Mouse (Mus musculus): Measurements from ENCODE around the gene Tmem132b. TPM values are rescaled to one million over a fixed set of nuclear protein-coding genes. Genes with fewer than 3 reads are reported as not detected.
A peak's percentile ranks its signal among the peaks of the same experiment; 100 is the strongest.

The Tmem132b gene
- polyA plus RNA-seq, 1 experiment from 2014 or later = 0.42 TPM

GRCm38 (mm10) chr5:125692538-125692937 lies 161.0 kb downstream of the Tmem132b start:
- Histone ChIP-seq H3K4me3 (ENCODE audit: low read depth, low read length) (no peak overlapping the region), H3K36me3 (ENCODE audit: control insufficient read depth, insufficient read depth, low read length) (no peaks in the 10 kb centered on the region), H3K4me2 (no peak overlapping the region), H3K27me3 (ENCODE audit: control insufficient read depth, insufficient read depth, low read length) (no peaks in the 10 kb centered on the region), H3K9ac (ENCODE audit: low read length) (no peak overlapping the region), H3K27ac (ENCODE audit: low read depth, low read length) (no peak overlapping the region), H3K4me1 (ENCODE audit: control insufficient read depth, insufficient read depth, low read length) (no peaks in the 10 kb centered on the region), H3K9me3 (ENCODE audit: control insufficient read depth, low read length) (no peaks in the 10 kb centered on the region)
- WGBS = 66% methylated on average over 10 of the region's 10 CpGs
- no peak for DNase-seq (ENCODE audit: low spot score, missing footprints)
- ATAC-seq (ENCODE audit: low FRiP score) = no peak

- 91% methylated on average over 3 of the region's 3 CpGs for WGBS
Observed at GRCm38 (mm10) chr5:125699395-125699794, 167.8 kb downstream of the Tmem132b start.

DNA sequence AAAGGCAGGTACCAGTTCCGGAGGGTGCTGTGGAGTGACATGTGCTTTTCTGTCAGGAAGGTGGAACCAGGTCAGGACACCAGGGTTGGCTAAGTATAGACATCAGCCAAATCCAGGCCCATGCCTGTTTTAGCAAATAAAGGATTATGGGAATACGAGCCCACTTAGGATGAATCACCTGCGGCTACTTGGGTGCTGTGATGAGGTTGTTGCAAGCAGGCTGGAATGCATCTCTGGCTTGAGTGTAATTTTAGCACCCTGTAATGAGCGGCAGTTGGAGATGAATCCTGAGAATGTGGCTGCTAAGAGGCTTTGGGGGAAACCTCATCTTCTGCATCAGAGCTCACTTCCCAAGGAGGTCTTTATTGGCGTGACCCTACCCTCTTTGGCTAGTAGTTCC lies 168.7 kb downstream of the Tmem132b start:
- 91% methylated on average over 5 of the region's 5 CpGs for WGBS
- no peak for ATAC-seq (ENCODE audit: low FRiP score)

More at GRCm38 (mm10) chr5:125699395-125699794, 167.8 kb downstream of the Tmem132b start:
- Histone ChIP-seq H3K9me3 (ENCODE audit: control insufficient read depth, low read length) (no peaks in the 10 kb centered on the region), H3K27me3 (ENCODE audit: control insufficient read depth, insufficient read depth, low read length) (no peaks in the 10 kb centered on the region), H3K4me2 (no peak overlapping the region), H3K4me1 (ENCODE audit: control insufficient read depth, insufficient read depth, low read length) (no peaks in the 10 kb centered on the region), H3K9ac (ENCODE audit: low read length) (no peak overlapping the region), H3K27ac (ENCODE audit: low read depth, low read length) (no peak overlapping the region), H3K4me3 (ENCODE audit: low read depth, low read length) (no peak overlapping the region), H3K36me3 (ENCODE audit: control insufficient read depth, insufficient read depth, low read length) (no peaks in the 10 kb centered on the region)
- no peak for ATAC-seq (ENCODE audit: low FRiP score)
- no peak for DNase-seq (ENCODE audit: low spot score, missing footprints)

GRCm38 (mm10) chr5:125705379-125705778 lies 173.8 kb downstream of the Tmem132b start:
- 67% methylated on average over 8 of the region's 8 CpGs for WGBS
- Histone ChIP-seq H3K27ac (ENCODE audit: low read depth, low read length) (no peak overlapping the region), H3K4me2 (no peak overlapping the region), H3K9ac (ENCODE audit: low read length) (no peak overlapping the region), H3K4me1 (ENCODE audit: control insufficient read depth, insufficient read depth, low read length) (no peaks in the 10 kb centered on the region), H3K9me3 (ENCODE audit: control insufficient read depth, low read length) (no peaks in the 10 kb centered on the region), H3K27me3 (ENCODE audit: control insufficient read depth, insufficient read depth, low read length) (no peaks in the 10 kb centered on the region), H3K4me3 (ENCODE audit: low read depth, low read length) (no peak overlapping the region), H3K36me3 (ENCODE audit: control insufficient read depth, insufficient read depth, low read length) (no peaks in the 10 kb centered on the region)
- DNase-seq (ENCODE audit: low spot score, missing footprints) = peak; percentile 39
- no peak for ATAC-seq (ENCODE audit: low FRiP score)

More for the DNA sequence above, 168.7 kb downstream of the Tmem132b start:
- no peak overlapping the region for H3K4me2 ChIP-seq
- H3K27me3 ChIP-seq (ENCODE audit: control insufficient read depth, insufficient read depth, low read length) = no peaks in the 10 kb centered on the region
- DNase-seq (ENCODE audit: low spot score, missing footprints) = no peak
- H3K27ac ChIP-seq (ENCODE audit: low read depth, low read length) = no peak overlapping the region
- H3K9ac ChIP-seq (ENCODE audit: low read length) = no peak overlapping the region
- no peaks in the 10 kb centered on the region for H3K9me3 ChIP-seq (ENCODE audit: control insufficient read depth, low read length)
- no peaks in the 10 kb centered on the region for H3K4me1 ChIP-seq (ENCODE audit: control insufficient read depth, insufficient read depth, low read length)
- H3K4me3 ChIP-seq (ENCODE audit: low read depth, low read length) = no peak overlapping the region
- H3K36me3 ChIP-seq (ENCODE audit: control insufficient read depth, insufficient read depth, low read length) = no peaks in the 10 kb centered on the region

- H3K9ac ChIP-seq (ENCODE audit: low read length) = no peak overlapping the region
- no peaks in the 10 kb centered on the region for H3K27me3 ChIP-seq (ENCODE audit: control insufficient read depth, insufficient read depth, low read length)
- ATAC-seq (ENCODE audit: low FRiP score) (no peak), DNase-seq (ENCODE audit: low spot score, missing footprints) (peak; percentile 86)
- H3K4me1 ChIP-seq (ENCODE audit: control insufficient read depth, insufficient read depth, low read length) = no peaks in the 10 kb centered on the region
- no peak overlapping the region for H3K27ac ChIP-seq (ENCODE audit: low read depth, low read length)
- no peaks in the 10 kb centered on the region for H3K9me3 ChIP-seq (ENCODE audit: control insufficient read depth, low read length)
- 2% methylated on average over 3 of the region's 3 CpGs for WGBS
- no peak overlapping the region for H3K4me3 ChIP-seq (ENCODE audit: low read depth, low read length)
- H3K36me3 ChIP-seq (ENCODE audit: control insufficient read depth, insufficient read depth, low read length) = no peaks in the 10 kb centered on the region
- no peak overlapping the region for H3K4me2 ChIP-seq
Observed at GRCm38 (mm10) chr5:125709160-125709559, 177.6 kb downstream of the Tmem132b start.

DNA sequence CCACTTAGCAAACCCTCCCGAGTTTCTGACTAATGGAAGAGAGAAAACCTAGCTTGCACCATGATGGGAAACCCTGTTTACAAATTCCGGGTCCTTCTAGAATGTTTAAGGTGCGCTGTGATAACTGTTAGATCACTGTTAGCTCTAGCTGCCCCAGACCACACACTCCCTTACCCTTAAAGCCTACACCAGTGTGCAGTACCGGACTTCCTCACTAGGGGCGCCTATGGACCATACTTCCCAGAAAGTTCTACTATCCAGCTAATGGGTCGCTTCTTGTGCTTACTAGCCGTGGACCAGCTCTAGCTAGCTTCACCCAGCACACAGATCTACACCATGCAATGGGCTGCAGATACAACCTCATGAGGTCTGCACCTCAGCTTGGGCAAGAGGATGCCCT lies 195.2 kb downstream of the Tmem132b start:
- Histone ChIP-seq H3K27ac (ENCODE audit: low read depth, low read length) (no peak overlapping the region), H3K36me3 (ENCODE audit: control insufficient read depth, insufficient read depth, low read length) (no peaks in the 10 kb centered on the region), H3K9ac (ENCODE audit: low read length) (no peak overlapping the region), H3K4me3 (ENCODE audit: low read depth, low read length) (no peak overlapping the region), H3K4me1 (ENCODE audit: control insufficient read depth, insufficient read depth, low read length) (no peaks in the 10 kb centered on the region), H3K4me2 (no peak overlapping the region), H3K27me3 (ENCODE audit: control insufficient read depth, insufficient read depth, low read length) (no peaks in the 10 kb centered on the region), H3K9me3 (ENCODE audit: control insufficient read depth, low read length) (no peaks in the 10 kb centered on the region)
- WGBS = 88% methylated on average over 7 of the region's 7 CpGs
- no peak for DNase-seq (ENCODE audit: low spot score, missing footprints)
- ATAC-seq (ENCODE audit: low FRiP score) = no peak

GRCm38 (mm10) chr5:125727436-125727835 lies 195.9 kb downstream of the Tmem132b start:
- H3K4me2 ChIP-seq = no peak overlapping the region
- no peaks in the 10 kb centered on the region for H3K36me3 ChIP-seq (ENCODE audit: control insufficient read depth, insufficient read depth, low read length)
- no peaks in the 10 kb centered on the region for H3K4me1 ChIP-seq (ENCODE audit: control insufficient read depth, insufficient read depth, low read length)
- no peak overlapping the region for H3K4me3 ChIP-seq (ENCODE audit: low read depth, low read length)
- 83% methylated on average over 5 of the region's 5 CpGs for WGBS
- ATAC-seq (ENCODE audit: low FRiP score) = no peak
- no peaks in the 10 kb centered on the region for H3K27me3 ChIP-seq (ENCODE audit: control insufficient read depth, insufficient read depth, low read length)
- no peak overlapping the region for H3K9ac ChIP-seq (ENCODE audit: low read length)
- no peak overlapping the region for H3K27ac ChIP-seq (ENCODE audit: low read depth, low read length)
- H3K9me3 ChIP-seq (ENCODE audit: control insufficient read depth, low read length) = no peaks in the 10 kb centered on the region
- DNase-seq (ENCODE audit: low spot score, missing footprints) = no peak

- 91% methylated on average over 9 of the region's 9 CpGs for WGBS
- DNase-seq (ENCODE audit: low spot score, missing footprints) = no peak
Observed at GRCm38 (mm10) chr5:125727936-125728335, 196.4 kb downstream of the Tmem132b start.

DNA sequence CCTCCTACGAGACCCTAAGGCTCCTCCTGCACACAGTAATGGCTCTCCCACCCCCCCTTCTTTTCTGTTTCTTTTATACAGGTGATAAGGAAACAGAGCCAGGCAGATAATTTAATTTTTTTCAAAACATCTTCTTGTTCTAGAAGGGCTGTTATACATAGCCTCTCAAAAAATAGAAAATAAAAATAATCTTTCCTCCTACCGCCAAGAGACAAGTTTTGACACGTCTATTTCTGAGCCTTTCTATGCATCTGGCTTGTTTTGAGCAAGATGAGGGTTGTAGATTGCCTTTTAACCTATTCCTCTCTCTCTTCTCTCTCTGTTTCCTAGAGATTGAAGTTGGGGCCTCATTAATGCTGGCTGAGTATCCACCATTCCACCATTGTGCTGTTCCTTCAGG lies 196.9 kb downstream of the Tmem132b start:
- Histone ChIP-seq H3K4me3 (ENCODE audit: low read depth, low read length) (no peak overlapping the region), H3K27ac (ENCODE audit: low read depth, low read length) (no peak overlapping the region), H3K9me3 (ENCODE audit: control insufficient read depth, low read length) (no peaks in the 10 kb centered on the region), H3K36me3 (ENCODE audit: control insufficient read depth, insufficient read depth, low read length) (no peaks in the 10 kb centered on the region), H3K9ac (ENCODE audit: low read length) (no peak overlapping the region), H3K27me3 (ENCODE audit: control insufficient read depth, insufficient read depth, low read length) (no peaks in the 10 kb centered on the region), H3K4me1 (ENCODE audit: control insufficient read depth, insufficient read depth, low read length) (no peaks in the 10 kb centered on the region), H3K4me2 (no peak overlapping the region)
- DNase-seq (ENCODE audit: low spot score, missing footprints) (no peak), ATAC-seq (ENCODE audit: low FRiP score) (no peak)
- 86% methylated on average over 3 of the region's 3 CpGs for WGBS

More at GRCm38 (mm10) chr5:125727936-125728335, 196.4 kb downstream of the Tmem132b start:
- H3K4me1 ChIP-seq (ENCODE audit: control insufficient read depth, insufficient read depth, low read length) = no peaks in the 10 kb centered on the region
- no peaks in the 10 kb centered on the region for H3K36me3 ChIP-seq (ENCODE audit: control insufficient read depth, insufficient read depth, low read length)
- ATAC-seq (ENCODE audit: low FRiP score) = no peak
- H3K4me2 ChIP-seq = no peak overlapping the region
- H3K27ac ChIP-seq (ENCODE audit: low read depth, low read length) = no peak overlapping the region
- H3K4me3 ChIP-seq (ENCODE audit: low read depth, low read length) = no peak overlapping the region
- H3K9ac ChIP-seq (ENCODE audit: low read length) = no peak overlapping the region
- no peaks in the 10 kb centered on the region for H3K9me3 ChIP-seq (ENCODE audit: control insufficient read depth, low read length)
- H3K27me3 ChIP-seq (ENCODE audit: control insufficient read depth, insufficient read depth, low read length) = no peaks in the 10 kb centered on the region

- 82% methylated on average over 1 of the region's 1 CpGs for WGBS
- no peaks in the 10 kb centered on the region for H3K9me3 ChIP-seq (ENCODE audit: control insufficient read depth, low read length)
- H3K27me3 ChIP-seq (ENCODE audit: control insufficient read depth, insufficient read depth, low read length) = no peaks in the 10 kb centered on the region
- H3K4me1 ChIP-seq (ENCODE audit: control insufficient read depth, insufficient read depth, low read length) = no peaks in the 10 kb centered on the region
- no peak overlapping the region for H3K9ac ChIP-seq (ENCODE audit: low read length)
- H3K36me3 ChIP-seq (ENCODE audit: control insufficient read depth, insufficient read depth, low read length) = no peaks in the 10 kb centered on the region
- no peak overlapping the region for H3K27ac ChIP-seq (ENCODE audit: low read depth, low read length)
- no peak overlapping the region for H3K4me2 ChIP-seq
- ATAC-seq (ENCODE audit: low FRiP score) (no peak), DNase-seq (ENCODE audit: low spot score, missing footprints) (no peak)
- no peak overlapping the region for H3K4me3 ChIP-seq (ENCODE audit: low read depth, low read length)
Observed at GRCm38 (mm10) chr5:125733806-125734205, 202.2 kb downstream of the Tmem132b start.

Measured in midbrain, embryonic 11.5 days (tissue).